Mouse (Mus musculus) intestine, embryonic 16.5 days (tissue): ENCODE results near the gene Pold4. TPM values are rescaled to one million over a fixed set of nuclear protein-coding genes. Genes with fewer than 3 reads are reported as not detected.
A peak's percentile ranks its signal among the peaks of the same experiment; 100 is the strongest.

Experiments used
- ATAC-seq: fragments of 200-750 bp; cut with Nextera tagmentation; 2 replicates; pipeline ENCODE4 v1.8.0; 2017; ENCODE audit warnings: moderate TSS enrichment, moderate library complexity
- H3K27ac ChIP-seq: fragments of 300-500 bp; sonication (generic); 2 replicates; pipeline ENCODE4 v1.5.1; 2014; ENCODE audit warnings: mild to moderate bottlenecking, low read length
- H3K27me3 ChIP-seq: fragments of 300-500 bp; sonication (generic); replicated peaks from 2 replicates; pipeline ENCODE4 v1.6.1; 2014; ENCODE audit warnings: low read length, control low read depth, mixed read lengths; ENCODE audit not compliant: control insufficient read depth, insufficient read depth
- H3K36me3 ChIP-seq: fragments of 300-500 bp; sonication (generic); 2 replicates; pipeline ENCODE4 v1.6.1; 2014; ENCODE audit warnings: low read length, control low read depth; ENCODE audit not compliant: control insufficient read depth, insufficient read depth
- H3K4me1 ChIP-seq: fragments of 300-500 bp; sonication (generic); 2 replicates; pipeline ENCODE4 v1.6.1; 2014; ENCODE audit warnings: low read length, control low read depth, mixed read lengths; ENCODE audit not compliant: control insufficient read depth, insufficient read depth
- H3K4me2 ChIP-seq: fragments of 300-500 bp; sonication (generic); 2 replicates; pipeline ENCODE4 v1.6.1; 2014; ENCODE audit warnings: low read depth, low read length, control low read depth
- H3K4me3 ChIP-seq: fragments of 300-500 bp; sonication (generic); 2 replicates; pipeline ENCODE4 v1.5.1; 2014; ENCODE audit warnings: mild to moderate bottlenecking, low read length
- H3K9ac ChIP-seq: fragments of 300-500 bp; sonication (generic); 2 replicates; pipeline ENCODE4 v1.6.1; 2014; ENCODE audit warnings: low read depth, low read length
- H3K9me3 ChIP-seq: fragments of 300-500 bp; sonication (generic); 2 replicates; pipeline ENCODE4 v1.6.1; 2016; ENCODE audit warnings: low read length, control low read depth; ENCODE audit not compliant: control insufficient read depth
- WGBS: fragments of 180-500 bp; shearing (Covaris S2); extraction: QIAGEN DNeasy Blood & Tissue Kit; methylation state at CpG from one replicate; pipeline ENCODE4 v1.1.7; 2014; 5-methylcytosine and 5-hydroxymethylcytosine counted together
- polyA plus RNA-seq: library from polyadenylated mRNA; unstranded; fragments of >200 nt; fragmentation: Nextera tagmentation; extraction: Ambion mirVana; gene quantifications from 2 replicates; pipeline ENCODE4 v1.2.1, GENCODE M21; 2015

Gene Pold4
- polyA plus RNA-seq, 1 experiment from 2014 or later: 46.7 TPM

DNA sequence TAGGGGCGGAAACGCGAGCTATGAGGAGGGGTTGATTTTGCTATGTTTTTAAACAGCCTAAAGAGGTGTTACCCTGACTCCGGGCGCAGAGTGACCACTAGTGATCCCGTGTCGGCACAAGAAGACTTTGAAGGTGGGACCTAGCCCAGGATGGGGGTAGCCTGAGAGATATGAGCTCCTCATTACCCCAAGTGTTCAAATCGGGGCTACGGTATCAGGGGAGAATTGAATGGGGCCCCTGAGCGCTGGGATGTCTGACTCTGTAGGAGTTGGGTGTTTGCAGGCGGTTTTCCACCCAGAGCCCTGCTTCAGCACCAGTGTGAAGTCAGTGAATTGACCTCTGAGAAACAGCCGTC, 26.2 kb downstream of the Pold4 start:
- ATAC-seq: no peak; the same call in 1 of the 2 replicates
- peak overlapping the region; percentile 27 for H3K9ac ChIP-seq
- peak overlapping the region; percentile 51 for H3K4me2 ChIP-seq
- H3K36me3 ChIP-seq: no peaks in the 10 kb centered on the region
- H3K27me3 ChIP-seq: no peaks in the 10 kb centered on the region
- H3K4me3 ChIP-seq: peak overlapping the region; percentile 30
- no peaks in the 10 kb centered on the region for H3K9me3 ChIP-seq
- 0 out of 2 replicates have a peak overlapping the region, but pooled peaks have one; percentile 12 for H3K27ac ChIP-seq
- WGBS: 23% methylated on average over 12 of the region's 12 CpGs
- peaks cover 6% of the 10 kb centered on the region for H3K4me1 ChIP-seq

DNA sequence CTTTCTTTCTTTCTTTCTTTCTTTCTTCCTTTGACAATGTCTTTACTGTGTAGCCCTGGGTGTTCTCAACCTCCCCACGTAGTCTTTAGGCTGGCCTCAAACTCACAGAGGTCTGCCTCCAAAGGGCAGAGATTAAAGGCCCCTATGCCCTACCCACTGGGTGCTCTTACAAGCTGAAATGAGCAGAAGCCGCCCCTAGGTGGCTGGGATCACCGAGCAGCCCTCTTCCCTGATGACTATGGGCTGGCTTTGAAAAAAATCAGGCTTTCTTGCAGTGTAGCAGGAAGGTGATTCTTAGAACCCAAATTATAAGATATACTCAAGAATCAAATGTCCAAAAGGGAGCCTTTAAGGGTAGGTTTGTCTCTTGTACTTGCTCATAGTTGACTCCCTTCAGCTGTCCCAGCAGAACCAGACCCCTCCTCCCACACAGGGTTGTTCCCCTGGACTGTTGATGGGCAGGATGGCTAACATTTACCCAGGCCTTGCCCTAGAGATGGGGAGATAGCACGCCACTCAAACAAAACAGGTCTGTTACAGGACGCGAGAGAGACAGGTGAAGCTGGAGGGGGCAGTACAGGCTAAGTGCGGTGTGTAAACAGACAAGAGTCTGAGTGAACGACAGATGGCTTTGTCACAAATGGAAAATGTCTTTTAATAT, 29.5 kb downstream of the Pold4 start:
- no peaks in the 10 kb centered on the region for H3K9me3 ChIP-seq
- WGBS: 42% methylated on average over 8 of the region's 8 CpGs

DNA sequence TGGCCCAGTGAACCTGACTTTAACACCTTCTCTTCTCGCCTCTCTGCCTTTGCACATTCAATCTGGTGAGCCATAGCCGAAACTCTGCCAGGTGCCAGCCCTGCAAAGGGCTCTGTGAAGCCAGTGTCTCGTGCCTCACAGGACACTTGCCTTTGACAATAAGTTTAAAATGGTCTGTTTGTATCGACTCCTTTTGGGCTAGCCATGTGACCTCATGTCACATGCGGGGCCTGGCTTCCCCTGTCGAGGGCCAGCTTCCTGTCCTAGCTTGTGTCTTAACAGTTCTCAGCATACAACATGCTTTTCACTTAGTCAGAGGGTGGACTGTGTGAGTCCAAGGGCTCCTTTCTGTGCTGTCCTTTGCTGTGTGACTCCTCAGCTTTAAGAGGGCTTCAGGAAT, 31.1 kb downstream of the Pold4 start:
- no peaks in the 10 kb centered on the region for H3K9me3 ChIP-seq
- H3K4me1 ChIP-seq: peaks cover 10% of the 10 kb centered on the region
- H3K9ac ChIP-seq: no peak overlapping the region
- no peaks in the 10 kb centered on the region for H3K36me3 ChIP-seq
- WGBS: 71% methylated on average over 6 of the region's 6 CpGs
- H3K27ac ChIP-seq: peak overlapping the region; percentile 4; the same call in 1 of the 2 replicates
- no peaks in the 10 kb centered on the region for H3K27me3 ChIP-seq
- no peak overlapping the region for H3K4me2 ChIP-seq
- H3K4me3 ChIP-seq: no peak overlapping the region
- ATAC-seq: no peak

More for the DNA sequence above, 29.5 kb downstream of the Pold4 start:
- peaks cover 9% of the 10 kb centered on the region for H3K4me1 ChIP-seq
- H3K4me2 ChIP-seq: no peak overlapping the region
- no peaks in the 10 kb centered on the region for H3K36me3 ChIP-seq
- ATAC-seq: no peak
- no peak overlapping the region for H3K4me3 ChIP-seq
- H3K9ac ChIP-seq: no peak overlapping the region
- H3K27me3 ChIP-seq: no peaks in the 10 kb centered on the region
- H3K27ac ChIP-seq: peak overlapping the region; percentile 45; the same call in 1 of the 2 replicates

DNA sequence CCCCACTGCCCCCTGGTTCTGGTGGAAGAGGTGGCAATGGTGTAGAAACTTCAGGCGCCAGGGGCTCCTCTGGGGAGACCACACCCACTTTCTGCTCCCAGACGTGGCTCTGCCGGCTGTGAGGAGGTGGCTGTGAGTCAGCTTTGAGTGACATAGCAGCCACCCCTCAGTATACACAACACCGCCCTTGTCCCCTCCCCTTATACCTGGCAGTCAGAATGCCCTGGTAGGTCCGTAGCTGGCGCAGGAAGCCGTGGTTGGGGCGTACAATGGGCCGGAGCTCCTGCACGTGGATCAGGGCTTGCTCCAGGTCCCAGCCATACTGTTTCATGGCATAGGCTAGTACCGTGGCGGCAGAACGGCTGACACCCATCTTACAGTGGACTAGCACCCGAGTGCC, 32.0 kb downstream of the Pold4 start:
- ATAC-seq: no peak
- Histone ChIP-seq H3K27me3 (no peaks in the 10 kb centered on the region), H3K27ac (no peak overlapping the region), H3K4me2 (no peak overlapping the region), H3K9ac (no peak overlapping the region), H3K9me3 (no peaks in the 10 kb centered on the region), H3K4me1 (peaks cover 10% of the 10 kb centered on the region), H3K4me3 (no peak overlapping the region), H3K36me3 (no peaks in the 10 kb centered on the region)
- WGBS: 58% methylated on average over 14 of the region's 14 CpGs

DNA sequence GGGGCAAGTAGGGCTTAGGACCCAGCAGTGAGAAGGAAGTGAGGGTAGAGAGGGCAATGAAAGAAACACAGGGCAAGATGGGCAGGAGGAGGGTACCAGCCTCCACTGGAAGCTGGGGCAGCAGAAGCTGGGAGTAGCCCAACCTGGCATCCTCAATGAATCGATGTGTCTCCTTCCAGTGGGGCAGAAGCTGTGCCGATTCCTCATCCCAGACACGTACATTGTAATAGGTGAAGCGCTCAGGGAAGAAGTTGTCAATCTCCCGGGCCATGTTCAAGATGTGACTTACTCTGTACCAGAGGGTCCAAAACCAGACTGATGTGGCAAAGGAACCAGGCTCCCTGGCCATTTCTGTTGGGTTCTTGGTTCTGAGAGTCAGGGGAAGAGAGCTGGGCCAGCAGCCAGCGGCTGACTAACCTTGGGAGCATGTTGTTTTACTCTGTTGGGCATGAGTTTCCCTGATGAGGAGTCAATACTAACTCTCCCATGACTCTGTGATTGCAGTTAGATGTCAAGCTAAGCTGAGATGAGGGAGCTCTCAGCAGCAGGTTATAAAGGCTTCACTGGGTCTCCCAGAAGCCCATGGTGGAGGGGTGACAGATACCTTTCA, 32.6 kb downstream of the Pold4 start:
- ATAC-seq: no peak
- 90% methylated on average over 6 of the region's 6 CpGs for WGBS
- no peak overlapping the region for H3K9ac ChIP-seq
- no peak overlapping the region for H3K27ac ChIP-seq
- H3K9me3 ChIP-seq: no peaks in the 10 kb centered on the region
- no peak overlapping the region for H3K4me2 ChIP-seq
- H3K4me3 ChIP-seq: no peak overlapping the region
- H3K27me3 ChIP-seq: no peaks in the 10 kb centered on the region
- H3K4me1 ChIP-seq: peaks cover 15% of the 10 kb centered on the region
- H3K36me3 ChIP-seq: no peaks in the 10 kb centered on the region

DNA sequence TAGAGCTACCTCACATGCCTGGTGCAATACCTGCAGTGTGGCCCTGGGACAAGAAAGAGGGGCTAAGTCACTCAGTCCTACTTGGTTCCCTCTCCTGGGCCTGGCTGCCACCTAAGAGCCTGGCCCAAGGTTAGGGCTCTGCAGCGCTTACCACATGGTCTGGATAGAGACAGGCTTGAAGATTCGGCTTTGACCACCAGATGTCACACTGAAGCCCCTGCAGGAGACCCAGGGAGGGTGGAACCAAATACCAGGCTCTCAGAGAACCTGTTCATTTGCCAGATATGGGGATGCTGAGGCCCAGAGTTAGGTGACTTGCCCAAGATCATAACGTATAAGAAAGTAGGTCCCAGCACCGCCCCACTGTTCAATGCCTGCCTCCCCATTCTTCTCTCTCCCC, 34.3 kb downstream of the Pold4 start:
- no peak for ATAC-seq
- 65% methylated on average over 4 of the region's 4 CpGs for WGBS
- no peak overlapping the region for H3K9ac ChIP-seq

DNA sequence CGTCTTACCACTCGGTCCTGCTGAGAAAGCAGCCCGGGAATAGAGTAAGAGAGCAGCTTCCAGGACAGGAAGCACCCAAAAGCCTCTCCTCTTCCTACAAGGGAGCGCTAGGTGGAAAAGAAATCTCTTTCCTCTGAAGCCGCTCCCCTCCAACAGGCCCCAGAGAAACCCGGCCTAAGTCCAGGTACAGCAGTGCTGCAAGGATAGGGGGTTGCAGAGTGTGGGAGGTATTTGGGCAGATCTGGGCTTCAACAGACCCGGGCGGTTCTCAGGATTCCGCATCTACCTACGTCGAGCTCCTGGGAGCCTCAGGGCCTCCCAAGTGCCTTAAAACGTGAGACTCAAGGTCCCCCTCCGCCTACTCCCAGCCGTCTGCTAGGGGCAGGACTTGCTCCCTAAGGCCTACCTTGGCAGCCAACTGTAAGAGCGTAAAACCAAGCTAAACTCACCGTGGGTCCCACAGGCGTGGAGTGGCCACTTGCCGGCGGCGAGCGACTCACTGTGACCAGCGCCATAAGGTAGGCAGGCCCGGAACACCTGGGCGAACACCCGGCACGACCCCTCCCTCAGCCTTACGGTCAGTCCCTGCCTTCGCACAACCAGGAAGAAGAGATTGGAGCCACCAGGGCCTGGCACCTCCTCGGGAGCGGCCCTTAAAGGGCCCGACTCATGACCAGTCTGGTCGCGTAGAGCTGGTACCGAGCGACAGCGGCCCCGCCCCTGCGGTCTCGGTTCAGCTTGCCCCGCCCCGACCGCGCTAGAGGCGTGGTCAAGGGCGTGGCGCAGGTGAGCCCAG, 37.1 kb downstream of the Pold4 start, which contains the start of gene Ssh3:
TSS of gene Ssh3 (minus strand) at position 615 of the 796 bp plus-strand sequence.
- Histone ChIP-seq H3K27me3 (no peaks in the 10 kb centered on the region), H3K4me2 (peak within 1 kb of the TSS; percentile 66), H3K9ac (peak within 1 kb of the TSS; percentile 76), H3K9me3 (no peaks in the 10 kb centered on the region), H3K27ac (peak within 1 kb of the TSS; percentile 39), H3K36me3 (no peaks in the 10 kb centered on the region), H3K4me1 (peaks cover 12% of the 10 kb centered on the region), H3K4me3 (peak within 1 kb of the TSS; percentile 60)
- WGBS: 5% methylated on average over 46 of the region's 46 CpGs
- peak; percentile 99 for ATAC-seq

More for the DNA sequence above, 34.3 kb downstream of the Pold4 start:
- Histone ChIP-seq H3K36me3 (no peaks in the 10 kb centered on the region), H3K4me3 (no peak overlapping the region), H3K27me3 (no peaks in the 10 kb centered on the region), H3K4me2 (no peak overlapping the region), H3K9me3 (no peaks in the 10 kb centered on the region), H3K4me1 (peaks cover 16% of the 10 kb centered on the region), H3K27ac (no peak overlapping the region)

DNA sequence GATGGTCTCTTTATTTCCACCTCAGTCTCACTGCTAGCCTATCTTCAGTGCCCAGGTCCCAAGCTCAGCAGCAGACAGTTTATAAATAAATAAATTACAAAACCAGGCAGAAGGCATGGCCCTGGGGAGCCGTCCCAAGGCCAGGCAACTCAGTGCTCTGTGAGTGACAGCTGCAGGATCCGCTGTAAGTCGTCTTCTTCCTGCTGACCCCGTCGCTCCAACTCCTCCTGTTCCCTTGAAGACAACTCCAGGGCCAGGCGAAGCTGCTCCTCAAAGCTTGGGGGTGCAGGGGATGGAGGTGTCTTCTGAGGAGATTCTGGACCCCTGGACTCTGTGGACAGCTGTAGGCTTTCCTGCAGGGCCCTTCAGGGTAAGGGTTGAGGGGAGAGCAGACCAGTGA, 38.5 kb downstream of the Pold4 start:
- Histone ChIP-seq H3K4me1 (peaks cover 12% of the 10 kb centered on the region), H3K4me2 (no peak overlapping the region), H3K27me3 (no peaks in the 10 kb centered on the region), H3K4me3 (no peak overlapping the region), H3K9ac (no peak overlapping the region), H3K9me3 (no peaks in the 10 kb centered on the region), H3K27ac (no peak overlapping the region), H3K36me3 (no peaks in the 10 kb centered on the region)
- ATAC-seq: no peak
- WGBS: 70% methylated on average over 6 of the region's 6 CpGs

DNA sequence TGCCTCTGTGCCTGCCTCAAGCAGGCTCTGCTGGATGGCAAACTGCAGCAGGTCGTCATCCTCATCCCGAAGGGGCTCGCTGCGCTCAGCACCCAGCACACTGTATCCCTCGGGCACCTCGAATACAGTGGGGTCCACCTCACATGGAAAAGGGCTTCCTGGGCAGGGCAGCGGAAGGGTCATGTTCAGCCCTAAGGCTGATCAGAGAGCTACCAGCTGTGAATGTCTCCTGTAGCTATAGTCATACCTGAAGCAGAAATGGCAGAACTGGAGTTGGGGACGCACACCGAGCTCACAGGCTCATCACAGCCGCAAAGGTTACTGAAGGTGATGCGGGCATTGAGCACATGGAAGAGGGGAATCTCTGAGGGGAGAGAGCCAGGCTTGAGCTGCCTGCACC, 39.3 kb downstream of the Pold4 start:
- ATAC-seq: no peak
- 94% methylated on average over 11 of the region's 11 CpGs for WGBS

More for the DNA sequence above, 39.3 kb downstream of the Pold4 start:
- no peak overlapping the region for H3K9ac ChIP-seq
- no peaks in the 10 kb centered on the region for H3K27me3 ChIP-seq
- no peak overlapping the region for H3K4me3 ChIP-seq
- no peak overlapping the region for H3K4me2 ChIP-seq
- H3K36me3 ChIP-seq: no peaks in the 10 kb centered on the region
- H3K9me3 ChIP-seq: 0 out of 2 replicates have a peak, but pooled peaks cover 4% of the 10 kb centered on the region
- H3K4me1 ChIP-seq: peaks cover 12% of the 10 kb centered on the region
- no peak overlapping the region for H3K27ac ChIP-seq
